Mouse (Mus musculus) cortical plate, adult 2 months (tissue): ENCODE measurements around the gene Ifna2.

ENCODE experiments used
- CTCF ChIP-seq: fragments of 200-500 bp; IDR thresholded peaks from 2 replicates; pipeline ENCODE4 v1.5.1; 2011; ENCODE audit warnings: mild to moderate bottlenecking, control low read depth, low read length; ENCODE audit not compliant: insufficient read depth; ENCODE audit errors: extremely low read depth
- POLR2A ChIP-seq: fragments of 200-500 bp; IDR thresholded peaks from 2 replicates; pipeline ENCODE4 v1.6.1; 2011; ENCODE audit warnings: mild to moderate bottlenecking, low read length, control low read depth; ENCODE audit not compliant: insufficient read depth; ENCODE audit errors: extremely low read depth

- TF ChIP-seq CTCF = no peak
- TF ChIP-seq POLR2A = no peak
Observed at GRCm38 (mm10) chr4:88714281-88714680, 30.6 kb upstream of the Ifna2 start.
